Mouse (Mus musculus) myocyte (in vitro differentiated cells): ENCODE data around the gene Grin2c. TPM values are rescaled to one million over a fixed set of nuclear protein-coding genes. Genes with fewer than 3 reads are reported as not detected.

ENCODE experiments used
- H3K27me3 ChIP-seq: one replicate; pipeline ENCODE4 v1.6.1; 2011; ENCODE audit not compliant: control insufficient read depth, insufficient read depth, insufficient read length
- H3K36me3 ChIP-seq: one replicate; pipeline ENCODE4 v1.6.1; 2011; ENCODE audit not compliant: control insufficient read depth, insufficient read depth
- H3K4me2 ChIP-seq: one replicate; pipeline ENCODE4 v1.6.1; 2011; ENCODE audit warnings: low read depth, control low read depth
- H3K4me3 ChIP-seq: one replicate; pipeline ENCODE4 v1.5.1; 2011; ENCODE audit warnings: mild to moderate bottlenecking, control low read depth, moderate library complexity
- H3K79me2 ChIP-seq: one replicate; pipeline ENCODE4 v1.6.1; 2011; ENCODE audit not compliant: control insufficient read depth, insufficient read depth
- H3ac ChIP-seq: one replicate; pipeline ENCODE4 v1.6.1; 2011; ENCODE audit not compliant: control insufficient read depth, insufficient read length
- CEBPB ChIP-seq: IDR thresholded peaks from 2 replicates; pipeline ENCODE4 v1.6.1; 2011; ENCODE audit warnings: mild to moderate bottlenecking, moderate library complexity; ENCODE audit not compliant: poor library complexity, insufficient read depth, severe bottlenecking
- E2F4 ChIP-seq: IDR thresholded peaks from one replicate; pipeline ENCODE4 v1.6.1; 2011; ENCODE audit warnings: mild to moderate bottlenecking, control low read depth, moderate library complexity; ENCODE audit not compliant: insufficient read depth
- MAX ChIP-seq: IDR thresholded peaks from one replicate; pipeline ENCODE4 v1.6.1; 2011; ENCODE audit warnings: low read depth, mild to moderate bottlenecking, control low read depth
- MYOD1 ChIP-seq, 3 experiments: IDR thresholded peaks; one replicate each; pipeline ENCODE4 v1.6.1; 2011; ENCODE audit warnings: control low read depth in 2 of 3, low read depth in 2 of 3, mild to moderate bottlenecking in 2 of 3, moderate library complexity in 1 of 3; ENCODE audit not compliant: insufficient read length in 2 of 3, control insufficient read depth in 1 of 3
- MYOG ChIP-seq, 3 experiments: IDR thresholded peaks; one replicate each; pipeline ENCODE4 v1.6.1; 2011; ENCODE audit warnings: control low read depth in 2 of 3, low read depth in 2 of 3, mild to moderate bottlenecking in 2 of 3; ENCODE audit not compliant: insufficient read length in 2 of 3, control insufficient read depth in 1 of 3, insufficient read depth in 1 of 3
- POLR2A ChIP-seq: IDR thresholded peaks from one replicate; pipeline ENCODE4 v1.6.1; 2011; ENCODE audit warnings: low read depth, mild to moderate bottlenecking, control low read depth, moderate library complexity; ENCODE audit not compliant: insufficient read length
- POLR2AphosphoS2 ChIP-seq: IDR thresholded peaks from one replicate; pipeline ENCODE4 v1.6.1; 2011; ENCODE audit warnings: low read depth, control low read depth; ENCODE audit not compliant: insufficient read length
- REST ChIP-seq: IDR thresholded peaks from one replicate; pipeline ENCODE4 v1.6.1; 2011; ENCODE audit warnings: mild to moderate bottlenecking, control low read depth, moderate library complexity; ENCODE audit not compliant: insufficient read depth, insufficient read length
- SRF ChIP-seq: IDR thresholded peaks from one replicate; pipeline ENCODE4 v1.6.1; 2011; ENCODE audit warnings: low read depth; ENCODE audit not compliant: control insufficient read depth, insufficient read length
- TCF12 ChIP-seq: IDR thresholded peaks from one replicate; pipeline ENCODE4 v1.6.1; 2011; ENCODE audit warnings: mild to moderate bottlenecking, control low read depth; ENCODE audit not compliant: poor library complexity, insufficient read depth, severe bottlenecking
- TCF3 ChIP-seq: IDR thresholded peaks from one replicate; pipeline ENCODE4 v1.6.1; 2011; ENCODE audit warnings: low read depth, control low read depth; ENCODE audit not compliant: insufficient read length
- USF1 ChIP-seq: IDR thresholded peaks from one replicate; pipeline ENCODE4 v1.6.1; 2011; ENCODE audit warnings: low read depth, mild to moderate bottlenecking, control low read depth, moderate library complexity
- polyA plus RNA-seq: library from polyadenylated mRNA; unstranded; fragments of >200 nt; fragmentation: generic; extraction: Trizol; gene quantifications from one replicate; pipeline ENCODE4 v1.2.1, GENCODE M21; 2012; ENCODE audit warnings: missing spikeins

Gene Grin2c
- polyA plus RNA-seq, 1 experiment = not detected

GRCm38 (mm10) chr11:115222570-115222969, 44.5 kb downstream of the Grin2c start:
- H3K4me3 ChIP-seq = no peak overlapping the region
- TF ChIP-seq MAX (no peak), MYOG (IDR thresholded peaks at IDR 0.05; ENCODE audit: control insufficient read depth in 1 of 3, insufficient read depth in 1 of 3, insufficient read length in 2 of 3, low read depth in 2 of 3) (no peak), POLR2AphosphoS2 (no peak), POLR2A (no peak), MYOD1 (IDR thresholded peaks at IDR 0.05; ENCODE audit: control insufficient read depth in 1 of 3, insufficient read length in 2 of 3, low read depth in 2 of 3) (no peak), CEBPB (no peak), TCF12 (no peak), E2F4 (no peak), USF1 (no peak), SRF (no peak), TCF3 (no peak), REST (no peak)
- no peaks in the 10 kb centered on the region for H3K79me2 ChIP-seq
- H3K4me2 ChIP-seq = no peak overlapping the region
- no peaks in the 10 kb centered on the region for H3K27me3 ChIP-seq
- no peak overlapping the region for H3ac ChIP-seq
- H3K36me3 ChIP-seq = no peaks in the 10 kb centered on the region

- no peak overlapping the region for H3ac ChIP-seq
- no peaks in the 10 kb centered on the region for H3K36me3 ChIP-seq
- TF ChIP-seq MYOD1 (IDR thresholded peaks at IDR 0.05; ENCODE audit: control insufficient read depth in 1 of 3, insufficient read length in 2 of 3, low read depth in 2 of 3) = no peak
- TF ChIP-seq MYOG (IDR thresholded peaks at IDR 0.05; ENCODE audit: control insufficient read depth in 1 of 3, insufficient read depth in 1 of 3, insufficient read length in 2 of 3, low read depth in 2 of 3) = no peak
- no peak for TF ChIP-seq MAX
- TF ChIP-seq REST = no peak
- TF ChIP-seq USF1 = no peak
- TF ChIP-seq POLR2AphosphoS2 = no peak
- no peak for TF ChIP-seq TCF12
- no peak for TF ChIP-seq POLR2A
- TF ChIP-seq SRF = no peak
- TF ChIP-seq E2F4 = no peak
- no peak for TF ChIP-seq CEBPB
- TF ChIP-seq TCF3 = no peak
- no peaks in the 10 kb centered on the region for H3K27me3 ChIP-seq
- H3K4me2 ChIP-seq = no peak overlapping the region
- H3K79me2 ChIP-seq = no peaks in the 10 kb centered on the region
- H3K4me3 ChIP-seq = no peak overlapping the region
These were observed 45.0 kb downstream of the Grin2c start for GRCm38 (mm10) chr11:115222077-115222476.

- Histone ChIP-seq H3K4me3 (no peak overlapping the region), H3ac (no peak overlapping the region), H3K27me3 (no peaks in the 10 kb centered on the region), H3K79me2 (no peaks in the 10 kb centered on the region), H3K4me2 (peak overlapping the region; percentile 48), H3K36me3 (no peaks in the 10 kb centered on the region)
- no peak for TF ChIP-seq MAX
- no peak for TF ChIP-seq CEBPB
- no peak for TF ChIP-seq TCF12
- no peak for TF ChIP-seq TCF3
- no peak for TF ChIP-seq SRF
- no peak for TF ChIP-seq POLR2A
- no peak for TF ChIP-seq MYOD1 (IDR thresholded peaks at IDR 0.05; ENCODE audit: control insufficient read depth in 1 of 3, insufficient read length in 2 of 3, low read depth in 2 of 3)
- no peak for TF ChIP-seq E2F4
- TF ChIP-seq REST = no peak
- no peak for TF ChIP-seq MYOG (IDR thresholded peaks at IDR 0.05; ENCODE audit: control insufficient read depth in 1 of 3, insufficient read depth in 1 of 3, insufficient read length in 2 of 3, low read depth in 2 of 3)
- TF ChIP-seq USF1 = no peak
- TF ChIP-seq POLR2AphosphoS2 = no peak
These were observed 47.4 kb downstream of the Grin2c start for GRCm38 (mm10) chr11:115219685-115220084.

- no peak overlapping the region for H3ac ChIP-seq
- no peak overlapping the region for H3K4me3 ChIP-seq
- TF ChIP-seq CEBPB (no peak), TCF3 (no peak), REST (no peak), MYOG (IDR thresholded peaks at IDR 0.05; ENCODE audit: control insufficient read depth in 1 of 3, insufficient read depth in 1 of 3, insufficient read length in 2 of 3, low read depth in 2 of 3) (peak in 1 of 3 experiments; percentile 55), SRF (no peak), POLR2A (no peak), MYOD1 (IDR thresholded peaks at IDR 0.05; ENCODE audit: control insufficient read depth in 1 of 3, insufficient read length in 2 of 3, low read depth in 2 of 3) (peak in 2 of 3 experiments; percentile 34 to 75), USF1 (no peak), POLR2AphosphoS2 (no peak), TCF12 (no peak), MAX (no peak), E2F4 (no peak)
- H3K36me3 ChIP-seq = no peaks in the 10 kb centered on the region
- peak overlapping the region; percentile 48 for H3K4me2 ChIP-seq
- no peaks in the 10 kb centered on the region for H3K79me2 ChIP-seq
- no peaks in the 10 kb centered on the region for H3K27me3 ChIP-seq
These were observed 47.8 kb downstream of the Grin2c start for GRCm38 (mm10) chr11:115219263-115219662.
